Mouse (Mus musculus) liver, postnatal 0 days (tissue): Measurements from ENCODE around the gene Abhd15.

ENCODE experiments used
- CTCF ChIP-seq: sonication (generic); IDR thresholded peaks from 2 replicates; pipeline ENCODE4 v1.5.1; 2016; ENCODE audit warnings: antibody characterized with exemption, low read depth
- EP300 ChIP-seq: IDR thresholded peaks from 2 replicates; pipeline ENCODE4 v1.6.1; 2016; ENCODE audit warnings: antibody characterized with exemption, low read depth, mild to moderate bottlenecking

DNA sequence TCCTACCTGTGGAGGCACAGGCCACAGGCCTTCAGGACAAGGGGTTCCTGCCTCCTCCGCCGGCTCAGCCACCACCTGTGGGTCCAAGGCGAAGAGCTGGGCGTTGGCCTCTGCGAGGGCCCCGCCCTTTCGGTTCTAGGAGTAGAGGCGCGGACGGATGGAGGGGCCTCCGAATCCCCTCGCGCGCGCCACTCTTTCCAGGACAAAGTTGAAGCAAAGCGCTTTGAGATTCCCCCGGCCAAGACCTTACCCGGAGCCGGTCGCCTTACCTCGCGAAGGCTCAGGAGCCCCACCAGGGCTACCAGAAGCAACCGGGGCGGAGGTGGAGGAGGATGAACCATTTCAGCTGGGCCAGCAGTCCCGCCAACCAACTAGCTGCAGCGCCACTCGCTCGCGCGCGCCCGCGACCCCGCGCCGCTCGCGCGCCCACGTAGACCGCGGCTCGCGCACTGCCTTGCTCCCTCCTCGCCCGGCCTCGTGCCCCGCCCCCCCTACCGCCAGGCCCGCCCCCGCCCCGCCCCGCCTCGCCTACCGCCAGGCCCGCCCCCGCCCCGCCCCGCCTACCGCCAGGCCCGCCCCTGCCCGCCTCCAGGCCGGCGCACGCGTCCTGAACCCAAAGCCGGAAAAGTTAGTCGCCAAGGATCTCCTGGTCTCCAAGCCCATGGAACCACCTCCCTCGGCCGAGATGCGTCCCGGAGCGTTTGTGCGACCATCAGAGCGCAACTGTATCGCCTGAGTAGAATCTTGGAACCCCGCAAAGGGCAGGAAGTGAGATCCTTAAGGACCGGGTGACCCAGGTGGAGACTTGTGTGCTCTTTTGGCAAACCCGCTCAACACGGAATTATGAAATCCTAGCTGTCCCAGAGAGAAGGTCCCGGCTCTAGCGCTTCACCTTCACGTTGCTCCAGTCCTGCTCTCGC, 1.8 kb upstream of the Abhd15 start:
- TF ChIP-seq CTCF, result no peak
- no peak for TF ChIP-seq EP300
